Mouse (Mus musculus) small intestine, adult 2 months (tissue): ENCODE results near the gene Stat3. TPM values are rescaled to one million over a fixed set of nuclear protein-coding genes. Genes with fewer than 3 reads are reported as not detected.
A peak's percentile ranks its signal among the peaks of the same experiment; 100 is the strongest.

Experiments
- H3K27ac ChIP-seq: fragments of 200-500 bp; 2 replicates; pipeline ENCODE4 v1.5.1; 2012; ENCODE audit warnings: low read depth, low read length, control low read depth, inconsistent platforms; ENCODE audit not compliant: insufficient read depth
- H3K27me3 ChIP-seq: fragments of 200-500 bp; 2 replicates; pipeline ENCODE4 v1.6.1; 2012; ENCODE audit warnings: mild to moderate bottlenecking, moderate library complexity, low read length, inconsistent platforms; ENCODE audit not compliant: control insufficient read depth, insufficient read depth
- H3K36me3 ChIP-seq: fragments of 200-500 bp; 2 replicates; pipeline ENCODE4 v1.6.1; 2012; ENCODE audit warnings: mild to moderate bottlenecking, low read length, control low read depth, inconsistent platforms; ENCODE audit not compliant: control insufficient read depth, insufficient read depth
- H3K4me1 ChIP-seq: fragments of 200-500 bp; 2 replicates; pipeline ENCODE4 v1.6.1; 2012; ENCODE audit warnings: low read length, inconsistent platforms, mixed read lengths; ENCODE audit not compliant: control insufficient read depth, insufficient read depth, insufficient read length
- H3K4me3 ChIP-seq: fragments of 200-500 bp; 2 replicates; pipeline ENCODE4 v1.5.1; 2012; ENCODE audit warnings: low read depth, mild to moderate bottlenecking, control low read depth, inconsistent platforms, low read length, moderate library complexity
- CTCF ChIP-seq: fragments of 200-500 bp; IDR thresholded peaks from 2 replicates; pipeline ENCODE4 v1.5.1; 2012; ENCODE audit warnings: low read depth, mild to moderate bottlenecking, control low read depth, inconsistent platforms, low read length, moderate library complexity, mixed read lengths; ENCODE audit not compliant: insufficient replicate concordance, insufficient read length; ENCODE audit errors: extremely low read depth
- POLR2A ChIP-seq: fragments of 200-500 bp; IDR thresholded peaks from 2 replicates; pipeline ENCODE4 v1.6.1; 2012; ENCODE audit warnings: low read depth, mild to moderate bottlenecking, control low read depth, inconsistent platforms, low read length, moderate library complexity
- WGBS: fragments of 180-500 bp; shearing (Covaris S2); methylation state at CpG from one replicate; pipeline ENCODE4 v1.1.7; 2018; 5-methylcytosine and 5-hydroxymethylcytosine counted together
- polyA plus RNA-seq: library from polyadenylated mRNA; depleted of rRNA; stranded (reverse); fragments of >200 nt; gene quantifications from 2 replicates; pipeline ENCODE4 v1.2.3, GENCODE M21; 2012

The Stat3 gene
- polyA plus RNA-seq, 1 experiment, result 106 TPM

GRCm38 (mm10) chr11:100927386-100927785 is 12.0 kb downstream of the Stat3 start:
- 84% methylated on average over 3 of the region's 3 CpGs for WGBS
- H3K4me1 ChIP-seq, result peaks cover 21% of the 10 kb centered on the region; the same call in 1 of the 2 replicates

GRCm38 (mm10) chr11:100924386-100924919 is 14.9 kb downstream of the Stat3 start:
- Histone ChIP-seq H3K27me3 (no peaks in the 10 kb centered on the region), H3K4me1 (peaks cover 13% of the 10 kb centered on the region; the same call in 1 of the 2 replicates), H3K36me3 (0 out of 2 replicates have a peak, but pooled peaks cover 2% of the 10 kb centered on the region), H3K4me3 (no peak overlapping the region), H3K27ac (peak overlapping the region; percentile 93)
- WGBS, result 88% methylated on average over 1 of the region's 1 CpGs
- no peak for TF ChIP-seq CTCF
- TF ChIP-seq POLR2A, result no peak

More at GRCm38 (mm10) chr11:100927386-100927785, 12.0 kb downstream of the Stat3 start:
- Histone ChIP-seq H3K36me3 (0 out of 2 replicates have a peak, but pooled peaks cover 2% of the 10 kb centered on the region), H3K27me3 (no peaks in the 10 kb centered on the region), H3K27ac (no peak overlapping the region), H3K4me3 (no peak overlapping the region)
- TF ChIP-seq CTCF (no peak), POLR2A (no peak)

DNA sequence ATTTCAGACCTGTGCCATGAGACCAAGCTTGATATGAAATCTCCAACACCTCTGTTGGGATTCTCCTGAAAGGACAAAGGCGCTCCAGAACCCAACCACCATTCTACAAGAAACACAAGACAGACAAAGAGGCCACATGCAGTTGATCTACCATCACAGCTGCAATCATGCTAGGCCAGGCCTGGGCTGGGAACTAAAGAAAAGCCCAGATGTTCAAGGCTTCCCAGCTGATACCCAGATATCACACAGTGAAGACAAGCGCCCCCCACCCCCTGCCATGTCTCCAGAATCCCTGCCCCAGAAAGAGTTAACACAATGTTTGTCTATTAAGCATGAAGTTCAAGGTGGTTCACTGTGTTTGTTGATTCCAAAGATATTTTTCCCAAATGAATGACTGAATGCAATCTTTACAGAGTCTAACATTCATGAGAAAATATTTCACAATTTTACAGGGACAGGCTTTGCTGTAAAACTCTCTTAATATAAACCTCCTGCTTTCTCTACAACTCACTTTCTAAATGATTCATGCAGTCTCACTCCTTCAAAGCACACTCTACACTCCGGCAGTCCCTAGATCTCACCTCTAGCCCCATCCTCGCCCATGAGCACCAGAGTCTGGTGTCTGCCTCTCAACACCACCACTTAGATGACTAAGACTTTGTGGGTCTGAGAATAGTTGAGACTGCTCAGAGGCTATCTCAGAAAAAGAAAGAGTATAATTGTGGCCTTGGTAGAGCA is 18.3 kb downstream of the Stat3 start:
- TF ChIP-seq CTCF (no peak), POLR2A (no peak)
- Histone ChIP-seq H3K27me3 (no peaks in the 10 kb centered on the region), H3K4me1 (peaks cover 13% of the 10 kb centered on the region; the same call in 1 of the 2 replicates), H3K4me3 (no peak overlapping the region), H3K36me3 (peaks cover 13% of the 10 kb centered on the region), H3K27ac (no peak overlapping the region)
- WGBS, result 95% methylated on average over 4 of the region's 4 CpGs

DNA sequence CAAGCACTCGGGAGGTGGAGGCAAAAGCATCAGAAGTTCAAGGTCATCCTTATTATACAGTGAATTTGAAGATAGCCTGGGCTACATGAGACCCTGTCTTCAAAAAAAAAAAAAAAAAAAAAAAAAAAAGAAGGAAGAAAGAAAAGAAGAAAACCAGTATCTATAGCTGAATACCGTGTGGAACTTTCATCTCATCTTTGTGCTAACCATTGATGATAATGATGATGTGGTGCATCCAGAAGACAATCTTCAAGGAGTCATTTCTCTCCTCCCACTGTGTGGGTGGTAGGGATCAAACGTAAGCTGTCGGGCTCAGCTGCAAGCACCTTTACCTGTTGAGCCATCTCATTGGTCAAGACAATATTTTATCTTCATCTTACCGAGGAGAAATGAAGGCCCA is 21.3 kb downstream of the Stat3 start:
- Histone ChIP-seq H3K36me3 (peaks cover 17% of the 10 kb centered on the region), H3K4me3 (no peak overlapping the region), H3K4me1 (no peaks in the 10 kb centered on the region), H3K27me3 (no peaks in the 10 kb centered on the region), H3K27ac (no peak overlapping the region)
- TF ChIP-seq POLR2A, result no peak
- no peak for TF ChIP-seq CTCF
- WGBS, result 86% methylated on average over 5 of the region's 5 CpGs

GRCm38 (mm10) chr11:100916432-100916971 is 22.8 kb downstream of the Stat3 start:
- Histone ChIP-seq H3K4me1 (no peaks in the 10 kb centered on the region; the same call in 1 of the 2 replicates), H3K36me3 (peaks cover 20% of the 10 kb centered on the region), H3K4me3 (no peak overlapping the region), H3K27ac (no peak overlapping the region), H3K27me3 (no peaks in the 10 kb centered on the region)
- TF ChIP-seq POLR2A, result no peak
- TF ChIP-seq CTCF, result no peak
- 87% methylated on average over 4 of the region's 4 CpGs for WGBS

DNA sequence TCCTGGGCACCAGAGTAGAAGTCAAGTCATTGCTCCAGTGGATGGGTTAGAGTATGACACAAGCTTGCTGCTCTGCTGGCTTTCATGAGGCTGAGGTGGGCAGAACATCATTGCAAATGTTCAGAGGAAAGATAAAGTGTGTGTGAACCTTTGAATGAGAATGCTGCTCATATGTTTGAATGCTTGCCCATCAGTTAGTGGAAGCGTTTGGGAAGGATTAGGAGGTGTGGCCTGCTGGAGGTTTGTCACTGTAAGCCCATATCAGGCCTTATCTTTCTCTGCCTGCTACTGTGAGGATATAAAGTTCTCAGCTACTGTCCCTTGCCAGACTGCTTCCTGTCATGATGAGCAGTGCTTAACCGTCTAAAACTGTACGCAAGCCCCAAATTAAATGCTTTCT is 24.3 kb downstream of the Stat3 start:
- no peaks in the 10 kb centered on the region for H3K27me3 ChIP-seq
- H3K27ac ChIP-seq, result no peak overlapping the region
- TF ChIP-seq CTCF, result no peak
- TF ChIP-seq POLR2A, result no peak
- no peaks in the 10 kb centered on the region; the same call in 1 of the 2 replicates for H3K4me1 ChIP-seq
- WGBS, result 81% methylated on average over 3 of the region's 3 CpGs
- peaks cover 27% of the 10 kb centered on the region for H3K36me3 ChIP-seq
- H3K4me3 ChIP-seq, result no peak overlapping the region

GRCm38 (mm10) chr11:100914415-100914814 is 24.9 kb downstream of the Stat3 start:
- no peak for TF ChIP-seq CTCF
- TF ChIP-seq POLR2A, result no peak
- H3K4me1 ChIP-seq, result no peaks in the 10 kb centered on the region; the same call in 1 of the 2 replicates
- no peaks in the 10 kb centered on the region for H3K27me3 ChIP-seq
- WGBS, result 80% methylated on average over 5 of the region's 5 CpGs
- peaks cover 31% of the 10 kb centered on the region for H3K36me3 ChIP-seq
- H3K4me3 ChIP-seq, result no peak overlapping the region
- no peak overlapping the region for H3K27ac ChIP-seq
